Mouse (Mus musculus) heart, postnatal 14 days (tissue): ENCODE measurements at regions not wholly inside any gene's neighbourhood (a gene's known extent, or its start where the extent isn't known, plus 50 kb on each side); places are given as distances from the start of the nearest gene placed in this dataset.
A peak's percentile ranks its signal among the peaks of the same experiment; 100 is the strongest.

Source experiments
- DNase-seq, 2 experiments: peaks; one replicate each; pipeline ENCODE4 v3.0.0; 2021 to 2022
- intact Hi-C: fragments of 180-260 bp; cut with DNase I; formaldehyde crosslinking; loops from one replicate; pipeline ENCODE4 v1.15.1; 2025

GRCm38 (mm10) chr3:44423166-44423565 is 955.0 kb upstream of the Pcdh10 start:
- intact Hi-C loops, result no loop called here
- peak; percentile 44 to 60 for DNase-seq

GRCm38 (mm10) chr3:44468078-44468477 is 910.1 kb upstream of the Pcdh10 start:
- intact Hi-C loops, result no loop called here
- no peak for DNase-seq
